Mouse (Mus musculus) cortical plate, adult 2 months (tissue): ENCODE data around the gene Atp7a. TPM values are rescaled to one million over a fixed set of nuclear protein-coding genes. Genes with fewer than 3 reads are reported as not detected.

Source experiments
- H3K27ac ChIP-seq: fragments of 200-500 bp; 2 replicates; pipeline ENCODE4 v1.5.1; 2012; ENCODE audit warnings: low read length, control low read depth, inconsistent platforms; ENCODE audit not compliant: insufficient read depth
- H3K4me1 ChIP-seq: fragments of 200-500 bp; 2 replicates; pipeline ENCODE4 v1.6.1; 2011; ENCODE audit warnings: low read length; ENCODE audit not compliant: control insufficient read depth, insufficient read depth
- H3K4me3 ChIP-seq: fragments of 200-500 bp; 2 replicates; pipeline ENCODE4 v1.5.1; 2011; ENCODE audit warnings: mild to moderate bottlenecking, low read length, control low read depth; ENCODE audit not compliant: insufficient read depth
- CTCF ChIP-seq: fragments of 200-500 bp; IDR thresholded peaks from 2 replicates; pipeline ENCODE4 v1.5.1; 2011; ENCODE audit warnings: mild to moderate bottlenecking, control low read depth, low read length; ENCODE audit not compliant: insufficient read depth; ENCODE audit errors: extremely low read depth
- POLR2A ChIP-seq: fragments of 200-500 bp; IDR thresholded peaks from 2 replicates; pipeline ENCODE4 v1.6.1; 2011; ENCODE audit warnings: mild to moderate bottlenecking, low read length, control low read depth; ENCODE audit not compliant: insufficient read depth; ENCODE audit errors: extremely low read depth
- polyA plus RNA-seq: library from polyadenylated mRNA; depleted of rRNA; stranded (reverse); fragments of >200 nt; gene quantifications from 2 replicates; pipeline ENCODE4 v1.2.3, GENCODE M21; 2012; rRNA removed

Gene Atp7a
- polyA plus RNA-seq, 1 experiment = 2.8 TPM

DNA sequence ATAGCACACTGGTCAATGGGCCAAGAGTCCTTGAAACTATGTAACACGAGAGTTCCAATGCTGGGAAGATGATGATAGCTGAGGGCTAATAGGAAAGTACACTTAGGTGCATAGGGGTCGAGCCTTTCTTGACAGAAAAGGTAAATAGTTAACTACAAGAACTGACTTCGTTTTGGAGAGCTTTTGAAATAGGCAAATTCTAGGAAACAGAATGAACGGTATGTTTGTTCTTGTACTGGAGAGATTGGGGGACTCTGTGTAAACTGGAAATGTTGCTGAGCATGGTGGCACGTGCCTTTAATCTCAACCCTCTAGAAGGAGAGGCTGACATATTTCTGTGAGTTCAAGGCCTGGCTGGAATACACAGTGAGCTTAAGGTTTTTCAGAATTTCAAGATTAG lies 137.5 kb downstream of the Atp7a start:
- no peaks in the 10 kb centered on the region for H3K4me1 ChIP-seq
- no peak for TF ChIP-seq POLR2A
- no peak for TF ChIP-seq CTCF
- no peak overlapping the region for H3K27ac ChIP-seq
- H3K4me3 ChIP-seq = no peak overlapping the region

DNA sequence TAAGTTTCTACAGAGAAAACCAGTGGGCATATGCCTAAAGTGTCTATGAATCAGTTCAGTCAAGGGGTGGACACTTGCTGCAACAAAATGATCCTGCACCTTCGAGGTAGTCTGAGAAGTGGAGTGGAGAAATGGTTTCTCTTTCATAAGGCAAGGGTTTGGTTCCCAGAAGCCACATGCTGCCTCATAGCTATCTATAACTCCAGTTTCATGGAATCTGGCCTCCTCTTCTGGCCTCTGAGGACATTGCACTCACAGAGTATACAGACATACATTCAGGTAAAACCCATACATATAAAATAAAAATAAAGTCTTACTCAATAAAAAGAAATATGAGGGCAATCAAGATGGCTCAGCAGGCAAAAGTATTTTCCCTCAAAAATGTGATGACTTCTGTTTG lies 138.0 kb downstream of the Atp7a start:
- no peaks in the 10 kb centered on the region for H3K4me1 ChIP-seq
- no peak overlapping the region for H3K27ac ChIP-seq
- no peak for TF ChIP-seq CTCF
- no peak for TF ChIP-seq POLR2A
- H3K4me3 ChIP-seq = no peak overlapping the region

DNA sequence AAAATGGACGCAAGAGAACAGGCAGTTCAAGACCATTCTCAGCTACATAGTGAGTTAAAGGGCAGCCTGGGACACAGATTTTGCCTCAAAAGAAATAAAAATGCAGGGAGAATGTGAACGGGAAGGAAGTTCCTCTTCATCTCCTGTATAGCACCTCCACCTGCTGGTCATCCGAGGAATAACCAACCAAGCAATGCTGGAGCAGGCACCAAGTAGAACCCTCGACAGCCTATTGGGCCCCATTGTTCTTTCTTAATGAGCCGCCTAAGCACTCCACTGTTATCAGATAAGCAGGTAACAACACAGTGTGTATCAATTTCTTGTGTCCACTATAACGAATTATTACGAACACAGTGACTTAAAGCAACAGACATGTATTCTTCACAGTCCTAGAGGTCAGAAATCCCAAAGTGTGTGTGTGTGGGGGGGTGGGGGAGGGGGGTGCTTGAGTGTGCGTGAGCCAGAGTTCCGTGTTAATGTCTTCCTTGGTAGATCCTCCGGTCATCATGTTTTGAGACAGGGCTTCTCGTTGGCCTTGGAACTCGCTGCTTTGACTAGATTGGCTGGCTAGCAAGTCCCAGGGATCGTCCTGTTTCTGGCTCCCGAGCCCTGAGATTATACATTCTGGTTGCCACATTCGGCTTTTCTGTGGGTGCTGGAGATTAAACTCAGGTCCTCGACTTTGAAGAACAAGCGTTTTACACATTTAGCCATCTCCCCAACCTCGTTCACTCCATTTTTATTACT lies 144.2 kb downstream of the Atp7a start:
- TF ChIP-seq CTCF (peak; percentile 73), POLR2A (no peak)
- H3K27ac ChIP-seq = no peak overlapping the region
- H3K4me1 ChIP-seq = no peaks in the 10 kb centered on the region
- H3K4me3 ChIP-seq = no peak overlapping the region

DNA sequence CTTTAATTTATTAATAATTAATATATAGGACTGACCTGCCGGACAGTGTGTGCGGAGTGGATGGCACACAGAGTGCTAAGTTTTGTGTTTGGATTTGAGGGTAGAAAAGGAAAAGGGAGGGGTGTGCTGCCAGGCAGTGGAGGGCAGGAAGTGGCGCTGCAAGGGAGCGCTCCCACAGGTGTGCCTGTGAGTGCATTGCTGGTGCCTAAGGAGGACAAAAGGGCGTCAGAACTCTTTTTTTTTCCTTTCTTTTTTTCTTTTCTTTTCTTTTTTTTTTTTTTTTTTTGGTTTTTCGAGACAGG lies 144.7 kb downstream of the Atp7a start:
- H3K4me3 ChIP-seq = no peak overlapping the region
- H3K27ac ChIP-seq = no peak overlapping the region
- TF ChIP-seq POLR2A = no peak
- TF ChIP-seq CTCF = no peak
- no peaks in the 10 kb centered on the region for H3K4me1 ChIP-seq

Other genes with a start within 250 kb of the Atp7a start
- gene Atrx, start 97.9 kb upstream of the Atp7a start, polyA plus RNA-seq = 58.4 and 63.1 TPM in 2 replicates
- gene Magt1, start 15.4 kb upstream of the Atp7a start, polyA plus RNA-seq = 7.3 and 9.1 TPM in 2 replicates
- 394 and 420 TPM in 2 replicates for gene Cox7b, start 11.6 kb upstream of the Atp7a start, polyA plus RNA-seq
- gene Tlr13, start 115.9 kb downstream of the Atp7a start, polyA plus RNA-seq = 1.2 and 1.3 TPM in 2 replicates
- gene Pgk1, start 159.8 kb downstream of the Atp7a start, polyA plus RNA-seq = 468 and 503 TPM in 2 replicates
- gene Taf9b, start 193.9 kb downstream of the Atp7a start, polyA plus RNA-seq = 26.6 and 29.2 TPM in 2 replicates
- not detected in 2 replicates for gene Fnd3c2, start 228.1 kb downstream of the Atp7a start, polyA plus RNA-seq